Mouse (Mus musculus): ENCODE data around the gene Smyd3.

- TF ChIP-seq EP300 (IDR thresholded peaks at IDR 0.05; ENCODE audit: insufficient read depth, low read depth, low read length) = no peak
- no peak for TF ChIP-seq POLR2A (IDR thresholded peaks at IDR 0.05; ENCODE audit: insufficient read depth, low read depth, low read length)
Measured at GRCm38 (mm10) chr1:179345318-179345925, 172.4 kb downstream of the Smyd3 start.
